Mouse (Mus musculus) liver, postnatal 0 days (tissue): ENCODE data around the gene Mga.

Experiments
- CTCF ChIP-seq: sonication (generic); IDR thresholded peaks from 2 replicates; pipeline ENCODE4 v1.5.1; 2016; ENCODE audit warnings: antibody characterized with exemption, low read depth
- EP300 ChIP-seq: IDR thresholded peaks from 2 replicates; pipeline ENCODE4 v1.6.1; 2016; ENCODE audit warnings: antibody characterized with exemption, low read depth, mild to moderate bottlenecking

- TF ChIP-seq CTCF: no peak
- no peak for TF ChIP-seq EP300
These were observed 75.5 kb downstream of the Mga start, which contains the start of gene Mapkbp1 for GRCm38 (mm10) chr2:119972537-119972879.
